Mouse (Mus musculus) urinary bladder, adult 18-20 months (tissue): ENCODE data around the gene Mbnl2.
A peak's percentile ranks its signal among the peaks of the same experiment; 100 is the strongest.

Experiments
- DNase-seq, 2 experiments: peaks; one replicate each; pipeline ENCODE4 v3.0.0; 2022; ENCODE audit warnings: low spot score in 2 of 2, mixed read lengths in 2 of 2

The Mbnl2 gene

DNA sequence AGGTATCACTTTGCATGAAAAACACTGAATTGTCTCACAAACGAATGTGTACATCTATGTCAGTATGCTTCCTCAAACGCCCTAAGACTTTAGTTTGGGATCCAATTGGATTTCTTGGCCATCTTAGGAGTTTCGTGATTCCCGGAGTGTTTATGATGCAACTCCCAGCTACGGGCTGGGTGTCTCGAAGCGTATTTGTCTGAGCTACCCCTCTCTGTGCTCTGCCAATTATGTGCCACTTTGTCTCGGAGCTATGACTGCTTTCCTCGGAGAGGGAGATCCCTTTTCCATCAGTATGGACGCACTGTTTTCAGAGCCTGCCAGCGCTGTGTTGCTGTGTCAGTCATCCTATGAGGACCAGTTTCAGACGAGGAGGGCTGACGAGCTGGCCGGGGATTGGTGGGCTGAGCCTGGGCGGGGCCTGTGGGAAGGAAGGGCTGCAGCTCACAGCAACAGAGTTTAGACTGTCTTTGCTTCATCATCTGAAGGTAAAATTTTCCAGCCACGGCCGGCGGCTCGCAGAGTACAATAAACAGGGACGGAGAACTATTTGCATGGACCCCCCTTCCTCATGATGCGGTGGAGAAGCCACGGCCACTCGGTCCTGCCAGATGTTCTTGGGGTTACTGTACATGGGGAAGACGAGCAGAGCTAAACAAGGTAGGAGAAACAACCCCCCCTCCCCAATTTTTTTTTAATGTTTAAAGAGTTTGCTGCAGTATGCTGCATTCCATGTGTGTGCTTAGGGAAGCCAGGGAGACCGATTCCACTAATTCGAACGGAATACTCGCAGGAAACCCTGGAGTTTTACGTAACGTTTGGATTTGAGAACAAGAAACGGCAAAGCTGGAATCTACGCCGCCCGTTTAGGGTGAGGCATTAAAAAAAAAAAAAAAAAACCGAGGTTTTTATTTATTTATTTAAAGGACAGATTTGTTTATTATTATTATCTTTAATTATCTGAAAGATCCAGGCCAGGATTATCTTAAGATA is at the start of gene Mbnl2:
Gene Mbnl2 (plus strand): TSS at position 424 of the 993 bp plus-strand sequence.
- peak; percentile 84 to 97 for DNase-seq

GRCm38 (mm10) chr14:120232076-120232496 is 43.4 kb upstream of the Mbnl2 start:
- no peak for DNase-seq

- DNase-seq: no peak
Observed at GRCm38 (mm10) chr14:120235610-120236009, 39.9 kb upstream of the Mbnl2 start.

DNA sequence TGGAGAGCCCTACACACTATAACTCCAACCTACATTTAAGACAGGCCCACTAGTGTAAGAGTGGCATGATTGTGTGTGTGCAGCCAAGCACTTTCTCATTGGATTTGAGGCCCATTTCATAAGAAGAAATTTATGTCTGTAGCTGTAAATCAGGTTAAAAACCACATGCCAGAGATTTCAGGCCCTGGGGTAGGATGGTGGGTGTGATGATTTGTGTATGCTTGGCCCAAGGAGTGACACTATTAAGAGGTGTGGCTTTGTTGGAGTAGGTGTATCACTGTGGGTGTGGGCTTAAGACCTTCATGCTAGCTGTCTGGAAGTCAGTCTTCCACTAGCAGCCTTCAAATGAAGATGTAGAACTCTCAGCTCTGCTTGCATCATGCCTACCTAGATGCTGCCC is 37.0 kb upstream of the Mbnl2 start:
- DNase-seq: no peak

DNA sequence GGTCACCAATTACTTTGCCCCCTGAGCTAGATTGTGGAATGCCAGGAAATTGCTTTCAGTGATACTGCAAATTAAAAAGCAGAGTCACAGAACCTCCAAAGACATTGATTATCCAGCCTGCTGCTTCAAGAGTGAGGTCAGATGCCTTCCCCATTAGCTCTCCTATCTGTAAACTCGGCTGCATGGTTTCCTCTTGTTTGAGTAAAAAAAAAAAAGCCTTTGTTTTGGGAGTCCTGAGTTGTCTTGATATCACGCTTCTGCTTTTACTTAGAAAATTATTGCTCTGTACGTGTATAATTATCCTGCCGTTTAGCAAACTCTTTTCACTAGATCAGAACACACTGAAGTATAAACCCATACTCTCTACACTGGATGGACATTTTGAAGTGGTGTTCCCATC is 35.3 kb upstream of the Mbnl2 start:
- DNase-seq: no peak

DNA sequence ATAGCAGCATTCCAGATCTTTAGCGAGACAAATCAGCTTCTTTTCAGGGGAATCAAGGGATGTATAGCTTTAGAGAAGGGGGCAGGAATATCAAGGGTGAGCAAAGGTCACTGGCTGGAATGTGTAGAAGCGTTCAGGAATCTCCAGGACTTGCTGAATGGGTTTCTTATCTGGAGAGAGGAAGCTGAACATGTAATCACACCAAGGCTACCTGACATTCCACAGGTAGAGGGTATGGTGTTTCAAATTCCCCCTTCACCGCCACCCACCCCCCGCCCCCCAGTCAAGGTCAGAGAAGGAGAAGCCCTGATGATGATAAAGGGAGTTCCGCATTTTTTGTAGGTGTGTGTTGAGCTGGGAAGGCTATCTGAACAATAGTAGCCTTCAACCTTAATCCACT is 32.8 kb upstream of the Mbnl2 start:
- no peak for DNase-seq

DNA sequence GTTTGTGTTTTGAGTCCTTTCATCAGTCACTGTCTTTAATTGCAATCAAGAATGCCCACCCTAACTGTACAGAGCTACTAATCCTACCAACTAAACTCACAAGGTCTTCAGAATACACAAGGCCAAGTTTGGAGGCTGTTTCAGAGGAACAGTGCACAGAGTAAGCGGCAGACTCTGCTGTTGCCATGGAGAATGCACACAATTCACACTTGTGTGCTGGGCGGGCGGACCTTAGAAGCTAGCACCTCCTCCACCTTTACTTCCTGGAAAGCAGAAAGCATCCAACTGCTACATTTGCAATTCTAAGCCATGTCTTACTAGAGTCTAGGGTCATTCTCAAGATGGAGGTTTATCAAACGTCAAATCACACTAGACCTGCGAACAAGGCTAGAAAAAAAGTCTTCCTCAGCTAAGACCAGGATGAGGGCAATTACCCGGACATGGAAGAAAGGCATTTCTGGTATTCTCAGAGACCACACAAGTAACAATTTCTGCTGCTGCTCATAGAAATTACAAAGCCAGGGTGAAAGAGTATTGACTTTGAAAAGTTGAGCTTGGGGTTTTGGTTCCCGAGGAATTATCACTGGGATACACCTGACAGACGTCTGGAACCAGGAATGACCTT is 30.3 kb upstream of the Mbnl2 start:
- no peak for DNase-seq

DNA sequence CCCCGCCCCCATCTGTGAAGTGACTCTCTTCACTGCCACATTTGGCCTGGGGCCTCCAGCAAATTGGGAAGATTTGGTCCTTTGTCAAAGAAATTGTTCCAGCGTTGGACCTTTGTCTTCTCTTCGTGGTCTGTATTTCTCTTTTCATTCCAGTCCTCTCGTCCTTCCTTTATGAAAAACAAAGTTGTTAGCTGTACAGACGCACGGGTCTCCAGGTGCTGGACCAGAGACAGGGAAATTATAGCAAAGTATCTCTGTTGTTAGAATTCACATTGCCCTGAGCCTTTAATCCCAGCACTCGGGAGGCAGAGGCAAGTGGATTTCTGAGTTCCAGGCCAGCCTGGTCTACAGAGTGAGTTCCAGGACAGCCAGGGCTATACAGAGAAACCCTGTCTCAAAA is 22.1 kb upstream of the Mbnl2 start:
- no peak for DNase-seq

DNA sequence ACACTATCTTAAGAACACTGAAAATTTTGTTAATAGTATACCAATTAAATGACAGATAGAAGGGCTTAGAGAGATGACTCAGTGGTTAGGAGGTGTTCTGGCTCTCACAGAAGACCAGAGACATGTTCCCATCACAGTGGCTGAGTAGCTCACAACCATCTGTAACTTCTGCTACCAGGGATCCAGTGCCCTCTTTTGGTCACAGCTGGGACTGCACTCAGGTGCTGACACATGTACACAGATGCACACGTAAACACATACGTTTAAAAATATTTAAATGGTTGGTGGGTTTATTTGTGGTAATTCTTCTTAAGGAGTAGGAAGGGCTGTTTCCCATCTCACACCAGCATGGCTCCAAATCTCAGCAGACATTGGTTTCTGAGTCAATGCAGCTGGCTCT is 19.3 kb upstream of the Mbnl2 start:
- no peak for DNase-seq

DNA sequence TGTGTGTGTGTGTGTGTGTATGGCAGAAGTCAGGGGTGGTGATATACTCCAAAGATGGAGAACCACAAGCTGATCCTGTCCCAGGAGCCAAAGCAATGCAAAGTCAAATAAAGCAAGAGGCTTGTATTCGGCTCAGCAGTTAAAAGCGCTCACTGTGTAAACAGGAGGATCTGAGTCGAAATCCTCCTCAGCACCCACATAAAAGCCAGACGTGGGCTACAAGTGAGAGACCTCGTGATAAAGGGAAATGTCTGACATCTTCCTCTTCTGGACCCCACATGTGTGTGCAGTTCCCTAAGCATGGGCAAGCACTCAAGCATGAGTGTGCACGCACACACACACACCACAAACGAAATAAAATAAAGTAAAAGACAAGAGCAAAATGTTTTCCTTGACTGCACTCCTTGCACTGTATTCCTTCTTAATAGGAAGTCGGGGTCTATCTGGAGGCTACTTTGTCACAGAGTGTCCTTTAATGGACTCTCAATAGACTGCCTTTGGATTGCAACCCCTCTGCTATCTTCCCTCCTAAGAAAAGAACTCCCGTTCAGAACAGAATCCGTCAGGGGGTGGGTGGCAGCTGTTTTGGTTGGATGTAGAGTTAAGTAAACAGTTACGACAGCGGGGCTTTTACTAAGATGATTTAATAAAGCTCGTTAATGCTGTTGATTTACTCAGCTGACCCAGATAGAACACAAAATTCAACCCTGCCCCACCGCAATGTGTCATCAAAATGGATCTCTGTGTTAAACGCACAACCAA is 18.7 kb upstream of the Mbnl2 start:
- no peak for DNase-seq

DNA sequence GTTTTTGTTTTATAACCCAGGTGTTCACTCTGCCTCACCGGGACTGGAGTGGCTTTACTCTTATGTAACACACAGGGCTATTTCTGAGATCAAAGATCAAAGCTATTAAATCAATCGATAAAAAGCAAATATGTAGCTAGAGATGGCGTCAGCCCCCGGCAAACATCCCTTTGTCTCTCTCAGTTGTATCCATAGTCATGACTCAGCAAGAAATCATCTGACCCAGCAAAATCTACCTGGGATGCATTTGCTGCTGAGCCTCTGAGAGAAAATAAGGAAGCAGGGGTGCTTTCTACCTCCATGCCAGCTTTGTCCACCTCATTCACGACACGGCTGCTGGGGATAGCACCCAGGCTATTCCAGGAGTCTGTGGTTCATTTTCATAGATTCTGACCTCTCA is 18.0 kb upstream of the Mbnl2 start:
- no peak for DNase-seq

DNA sequence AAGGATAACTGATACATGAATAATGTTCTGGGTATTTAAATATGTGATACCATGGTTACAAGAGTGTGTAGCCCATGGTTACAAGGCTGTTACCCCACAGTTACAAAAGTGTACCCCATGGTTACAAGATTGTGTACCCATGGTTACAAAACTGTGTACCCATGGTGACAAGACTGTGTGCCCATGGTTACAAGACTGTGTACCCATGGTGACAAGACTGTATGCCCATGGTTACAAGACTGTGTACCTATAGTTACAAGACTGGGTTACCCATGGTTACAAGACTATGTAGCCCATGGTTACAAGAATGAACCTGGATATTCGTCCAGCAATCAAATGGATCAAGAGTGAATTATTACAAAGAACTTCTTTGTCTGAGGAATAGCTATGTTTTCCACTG is 16.0 kb upstream of the Mbnl2 start:
- no peak for DNase-seq

DNA sequence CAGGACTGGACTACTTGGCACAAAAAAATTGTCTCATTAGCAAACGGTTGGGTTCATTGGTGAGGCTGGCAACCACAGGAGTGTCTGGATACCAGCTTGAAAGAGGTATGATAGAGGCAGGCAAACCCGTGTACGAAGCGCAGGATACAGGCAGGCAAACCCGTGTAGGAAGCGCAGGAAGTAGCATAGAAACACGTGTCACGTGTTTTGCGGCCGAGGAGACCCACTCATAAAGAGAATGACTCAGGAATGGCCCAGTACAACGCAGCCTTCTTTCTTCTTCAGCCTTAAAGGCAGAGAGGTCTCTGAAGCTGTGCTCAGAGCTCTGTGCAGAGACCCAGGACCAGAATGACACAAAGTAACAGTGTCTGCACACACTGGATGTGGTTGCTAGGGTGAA is 13.9 kb upstream of the Mbnl2 start:
- DNase-seq: no peak

- DNase-seq: no peak
Observed at GRCm38 (mm10) chr14:120262660-120263379, 12.6 kb upstream of the Mbnl2 start.

DNA sequence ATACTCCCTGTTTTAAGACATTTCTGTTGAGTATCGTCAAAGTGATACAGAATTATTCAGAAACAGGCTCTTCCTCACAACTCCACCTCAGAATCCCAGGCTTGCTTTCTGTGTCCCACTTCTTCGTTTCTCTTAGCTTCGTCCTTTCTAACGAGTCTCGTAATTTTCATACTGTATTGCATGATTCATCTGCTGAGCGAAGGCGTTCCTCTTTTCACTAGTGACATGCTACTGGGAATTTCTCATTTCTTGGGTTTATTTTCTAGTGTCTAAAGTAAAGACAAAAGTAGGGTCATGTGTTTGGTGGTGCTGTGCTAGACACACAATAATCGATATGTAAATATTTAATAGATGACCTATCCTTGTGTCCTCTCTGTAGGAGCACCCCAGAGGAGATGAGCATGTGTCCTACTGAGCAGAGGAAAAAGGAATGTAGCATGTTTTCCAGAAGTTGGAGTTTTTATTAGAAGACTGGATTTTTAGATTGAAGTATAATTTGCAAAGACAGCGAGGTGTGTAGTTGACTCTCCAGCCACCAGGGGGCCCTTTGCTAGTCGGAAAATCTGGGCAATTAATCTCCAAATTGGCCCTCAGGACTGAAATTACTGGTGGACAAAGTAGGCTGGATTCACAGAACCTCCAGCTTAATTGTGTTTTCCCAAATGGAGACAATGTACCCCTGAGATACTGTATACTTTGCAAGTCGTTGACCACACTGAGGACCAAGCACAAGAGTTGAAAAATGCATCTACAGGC is 11.9 kb upstream of the Mbnl2 start:
- no peak for DNase-seq

DNA sequence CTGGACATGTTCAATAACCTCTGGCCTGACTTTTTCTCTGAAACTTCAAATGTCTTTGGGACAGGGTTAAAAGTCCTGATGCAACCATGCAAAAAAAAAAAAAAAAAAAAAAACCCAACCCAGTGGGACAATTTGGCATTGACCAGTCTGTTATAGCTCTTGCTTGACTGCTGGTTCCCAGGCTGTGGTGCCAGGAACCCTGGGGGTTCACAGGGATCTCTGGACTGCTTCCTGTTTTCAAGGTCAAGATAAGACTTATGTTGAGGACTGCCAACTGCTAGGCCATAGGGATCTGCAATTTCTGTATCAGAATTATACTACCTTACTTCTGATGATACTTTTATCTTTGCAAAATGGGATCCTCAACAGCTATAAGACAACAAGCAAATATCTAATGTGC is 9.6 kb upstream of the Mbnl2 start:
- no peak for DNase-seq

DNA sequence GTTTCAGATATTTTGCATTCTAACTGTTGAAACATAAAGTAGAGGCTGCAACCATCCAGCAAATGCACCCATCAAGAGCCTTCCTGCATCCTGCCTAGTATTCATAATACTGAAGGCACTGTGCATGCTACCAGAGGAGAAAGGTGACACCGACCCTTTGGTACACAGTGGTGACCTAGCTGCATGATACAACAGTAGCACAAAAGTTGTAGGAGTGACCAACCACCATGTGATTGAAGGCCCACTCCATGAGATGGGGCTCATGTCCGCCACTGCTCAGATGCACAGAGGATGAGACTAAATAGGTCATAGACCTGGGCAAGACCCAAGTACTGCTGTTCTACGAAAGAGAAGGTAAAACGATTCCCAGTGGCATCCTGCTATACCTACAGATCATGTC is 8.3 kb upstream of the Mbnl2 start:
- DNase-seq: no peak

GRCm38 (mm10) chr14:120270031-120270430 is 5.4 kb upstream of the Mbnl2 start:
- DNase-seq: no peak

- no peak for DNase-seq
Observed at GRCm38 (mm10) chr14:120270633-120271032, 4.8 kb upstream of the Mbnl2 start.

- DNase-seq: no peak
Observed at GRCm38 (mm10) chr14:120271096-120271495, 4.4 kb upstream of the Mbnl2 start.

DNA sequence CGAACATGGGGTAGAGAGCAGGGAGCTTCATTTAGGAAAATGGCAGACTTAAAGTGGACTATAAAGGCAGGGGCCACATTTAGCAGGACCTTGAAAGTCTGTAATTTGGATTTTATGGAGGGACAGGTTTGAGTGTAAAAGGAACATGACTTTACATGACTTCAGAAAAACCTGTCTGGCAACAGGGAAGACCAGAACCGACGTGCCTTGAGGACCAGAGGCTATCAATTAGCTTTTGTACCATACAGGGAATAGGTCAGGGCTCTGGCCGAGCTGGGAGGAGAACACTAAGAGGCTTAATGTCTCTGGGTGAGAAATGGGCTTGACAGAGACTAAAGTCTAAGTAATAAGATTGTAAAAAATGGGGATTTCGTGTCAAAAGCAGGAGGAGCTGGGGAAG is 1.7 kb upstream of the Mbnl2 start:
- no peak for DNase-seq
